Mouse (Mus musculus) spleen, postnatal 36 days (tissue): ENCODE results near the gene Zdhhc22.

Experiments
- DNase-seq, 2 experiments: peaks; one replicate each; pipeline ENCODE4 v3.0.0; 2022; ENCODE audit warnings: low spot score in 2 of 2, mixed read lengths in 1 of 2

Gene Zdhhc22

GRCm38 (mm10) chr12:86936587-86937343, 53.5 kb downstream of the Zdhhc22 start:
- no peak for DNase-seq

GRCm38 (mm10) chr12:86935692-86936282, 54.4 kb downstream of the Zdhhc22 start:
- no peak for DNase-seq

- no peak for DNase-seq
Measured at GRCm38 (mm10) chr12:86934748-86935147, 55.5 kb downstream of the Zdhhc22 start.

GRCm38 (mm10) chr12:86932575-86932952, 57.7 kb downstream of the Zdhhc22 start:
- no peak for DNase-seq

GRCm38 (mm10) chr12:86931919-86932574, 58.2 kb downstream of the Zdhhc22 start:
- DNase-seq = no peak

GRCm38 (mm10) chr12:86930934-86931729, 59.1 kb downstream of the Zdhhc22 start:
- DNase-seq = no peak
